Mouse (Mus musculus) forebrain, postnatal 0 days (tissue): ENCODE results near the gene Runx1. TPM values are rescaled to one million over a fixed set of nuclear protein-coding genes. Genes with fewer than 3 reads are reported as not detected.

Source experiments
- ATAC-seq: fragments of 200-750 bp; cut with Nextera tagmentation; 2 replicates; pipeline ENCODE4 v1.8.0; 2017; ENCODE audit warnings: mild to moderate bottlenecking, moderate library complexity
- DNase-seq: peaks from one replicate; pipeline ENCODE4 v3.0.0-alpha.2; 2015
- H3K27ac ChIP-seq: fragments of 300-500 bp; sonication (generic); 2 replicates; pipeline ENCODE4 v1.5.1; 2014; ENCODE audit warnings: low read depth, mild to moderate bottlenecking, antibody characterized with exemption, low read length, moderate library complexity, mixed read lengths
- H3K27me3 ChIP-seq: fragments of 300-500 bp; sonication (generic); 2 replicates; pipeline ENCODE4 v1.6.1; 2014; ENCODE audit warnings: mild to moderate bottlenecking, low read length, mixed read lengths; ENCODE audit not compliant: insufficient read depth
- H3K36me3 ChIP-seq: fragments of 300-500 bp; sonication (generic); 2 replicates; pipeline ENCODE4 v1.6.1; 2014; ENCODE audit warnings: mild to moderate bottlenecking, moderate library complexity; ENCODE audit not compliant: insufficient read depth
- H3K4me1 ChIP-seq: fragments of 300-500 bp; sonication (generic); 2 replicates; pipeline ENCODE4 v1.6.1; 2014; ENCODE audit warnings: antibody characterized with exemption; ENCODE audit not compliant: insufficient read depth
- H3K4me2 ChIP-seq: fragments of 300-500 bp; sonication (generic); 2 replicates; pipeline ENCODE4 v1.6.1; 2014; ENCODE audit warnings: low read depth, mild to moderate bottlenecking, moderate library complexity
- H3K4me3 ChIP-seq: fragments of 300-500 bp; sonication (generic); 2 replicates; pipeline ENCODE4 v1.5.1; 2014; ENCODE audit warnings: low read depth, low read length, mixed read lengths
- H3K9ac ChIP-seq: fragments of 300-500 bp; sonication (generic); 2 replicates; pipeline ENCODE4 v1.6.1; 2014; ENCODE audit warnings: mild to moderate bottlenecking
- H3K9me3 ChIP-seq: fragments of 300-500 bp; sonication (generic); 2 replicates; pipeline ENCODE4 v1.6.1; 2016; ENCODE audit warnings: low read length
- CTCF ChIP-seq: sonication (generic); IDR thresholded peaks from 2 replicates; pipeline ENCODE4 v1.5.1; 2016; ENCODE audit warnings: antibody characterized with exemption, control low read depth, low read depth
- WGBS: fragments of 180-500 bp; shearing (Covaris S2); extraction: QIAGEN DNeasy Blood & Tissue Kit; methylation state at CpG from one replicate; pipeline ENCODE4 v1.1.7; 2014; 5-methylcytosine and 5-hydroxymethylcytosine counted together
- polyA plus RNA-seq: library from polyadenylated mRNA; unstranded; fragments of >200 nt; fragmentation: Nextera tagmentation; extraction: Ambion mirVana; gene quantifications from 2 replicates; pipeline ENCODE4 v1.2.1, GENCODE M21; 2015
- total RNA-seq: library from RNA; depleted of rRNA; stranded (reverse); fragments of >200 nt; gene quantifications from 2 replicates; pipeline ENCODE4 v1.2.3, GENCODE M21; 2014

Gene Runx1
- total and polyA plus RNA-seq, 2 experiments from 2014 or later = 0.46 to 1.2 TPM

- ATAC-seq (no peak), DNase-seq (no peak)
- Histone ChIP-seq H3K4me2 (no peak overlapping the region), H3K9me3 (no peaks in the 10 kb centered on the region), H3K36me3 (no peaks in the 10 kb centered on the region), H3K4me1 (peaks cover 10% of the 10 kb centered on the region), H3K9ac (no peak overlapping the region), H3K27me3 (peaks cover 3% of the 10 kb centered on the region; the same call in 1 of the 2 replicates), H3K27ac (no peak overlapping the region), H3K4me3 (no peak overlapping the region)
- TF ChIP-seq CTCF = no peak
- 41% methylated on average over 15 of the region's 15 CpGs for WGBS
These were observed 110.1 kb downstream of the Runx1 start for GRCm38 (mm10) chr16:92715599-92716483.

GRCm38 (mm10) chr16:92710161-92710560 is 115.8 kb downstream of the Runx1 start:
- Histone ChIP-seq H3K4me3 (no peak overlapping the region), H3K9ac (no peak overlapping the region), H3K36me3 (no peaks in the 10 kb centered on the region), H3K4me2 (no peak overlapping the region), H3K4me1 (no peaks in the 10 kb centered on the region), H3K27ac (no peak overlapping the region), H3K27me3 (no peaks in the 10 kb centered on the region), H3K9me3 (no peaks in the 10 kb centered on the region)
- ATAC-seq (no peak), DNase-seq (no peak)
- no peak for TF ChIP-seq CTCF
- 30% methylated on average over 1 of the region's 1 CpGs for WGBS

GRCm38 (mm10) chr16:92708718-92709117 is 117.2 kb downstream of the Runx1 start:
- WGBS = 70% methylated on average over 4 of the region's 4 CpGs
- peak; percentile 23; the same call in 1 of the 2 replicates for TF ChIP-seq CTCF
- no peaks in the 10 kb centered on the region for H3K36me3 ChIP-seq
- DNase-seq (no peak), ATAC-seq (no peak)
- H3K4me3 ChIP-seq = no peak overlapping the region
- H3K27me3 ChIP-seq = no peaks in the 10 kb centered on the region
- no peak overlapping the region for H3K27ac ChIP-seq
- H3K9ac ChIP-seq = no peak overlapping the region
- no peak overlapping the region for H3K4me2 ChIP-seq
- no peaks in the 10 kb centered on the region for H3K4me1 ChIP-seq
- no peaks in the 10 kb centered on the region for H3K9me3 ChIP-seq

- 63% methylated on average over 4 of the region's 4 CpGs for WGBS
- TF ChIP-seq CTCF = no peak
- no peak overlapping the region for H3K9ac ChIP-seq
These were observed 118.2 kb downstream of the Runx1 start for GRCm38 (mm10) chr16:92707712-92708111.

GRCm38 (mm10) chr16:92707146-92707545 is 118.8 kb downstream of the Runx1 start:
- H3K9ac ChIP-seq = no peak overlapping the region
- H3K4me3 ChIP-seq = no peak overlapping the region
- H3K36me3 ChIP-seq = no peaks in the 10 kb centered on the region
- ATAC-seq = no peak
- DNase-seq = no peak
- WGBS = 86% methylated on average over 2 of the region's 2 CpGs
- H3K4me2 ChIP-seq = no peak overlapping the region
- no peak overlapping the region for H3K27ac ChIP-seq
- no peak for TF ChIP-seq CTCF
- no peaks in the 10 kb centered on the region for H3K9me3 ChIP-seq
- peaks cover under 1% of the 10 kb centered on the region; the same call in 1 of the 2 replicates for H3K27me3 ChIP-seq
- no peaks in the 10 kb centered on the region for H3K4me1 ChIP-seq

More at GRCm38 (mm10) chr16:92707712-92708111, 118.2 kb downstream of the Runx1 start:
- no peak overlapping the region for H3K4me2 ChIP-seq
- H3K36me3 ChIP-seq = no peaks in the 10 kb centered on the region
- no peaks in the 10 kb centered on the region for H3K9me3 ChIP-seq
- H3K27ac ChIP-seq = no peak overlapping the region
- no peak overlapping the region for H3K4me3 ChIP-seq
- no peaks in the 10 kb centered on the region; the same call in 1 of the 2 replicates for H3K27me3 ChIP-seq
- no peak for ATAC-seq
- H3K4me1 ChIP-seq = no peaks in the 10 kb centered on the region
- DNase-seq = no peak

- WGBS = 55% methylated on average over 7 of the region's 7 CpGs
- TF ChIP-seq CTCF = no peak
- ATAC-seq (no peak), DNase-seq (no peak)
- Histone ChIP-seq H3K36me3 (no peaks in the 10 kb centered on the region), H3K27me3 (peaks cover 10% of the 10 kb centered on the region), H3K27ac (no peak overlapping the region), H3K9me3 (no peaks in the 10 kb centered on the region), H3K4me2 (no peak overlapping the region), H3K4me1 (no peaks in the 10 kb centered on the region), H3K4me3 (no peak overlapping the region), H3K9ac (no peak overlapping the region)
These were observed 120.1 kb downstream of the Runx1 start for GRCm38 (mm10) chr16:92705564-92706458.

- no peak overlapping the region for H3K4me3 ChIP-seq
- H3K27me3 ChIP-seq = peaks cover 29% of the 10 kb centered on the region
- no peaks in the 10 kb centered on the region for H3K9me3 ChIP-seq
- no peak for TF ChIP-seq CTCF
- no peak overlapping the region for H3K27ac ChIP-seq
- no peaks in the 10 kb centered on the region for H3K36me3 ChIP-seq
- no peaks in the 10 kb centered on the region for H3K4me1 ChIP-seq
- H3K4me2 ChIP-seq = no peak overlapping the region
- DNase-seq = no peak
- ATAC-seq = no peak
- H3K9ac ChIP-seq = no peak overlapping the region
- WGBS = 99% methylated on average over 2 of the region's 2 CpGs
These were observed 122.1 kb downstream of the Runx1 start for GRCm38 (mm10) chr16:92703850-92704249.
